Comparison of ENCODE assay signal across 11 mouse cellular contexts in genomic region chr8:78741496-78741895, GRCm38 (mm10).
DNase-seq lines count a peak whose midpoint lies in the region; ATAC-seq and TF ChIP-seq lines count a peak whose summit lies in the region.
"Had no signal": no experiment of that assay in that cellular context is flagged by ENCODE, and none has a peak within 500 bp of the region (broad histone marks: within the 10 kb centered on the region; RNA-seq: fewer than 3 reads in every experiment).

No protein-coding gene starts in this region.

- H3K36me3 ChIP-seq in lung, embryonic 16.5 days (ENCODE audit: control insufficient read depth, insufficient read depth, low read length) = no peaks in the 10 kb centered on the region
- H3K36me3 ChIP-seq in forebrain, postnatal 0 days (ENCODE audit: insufficient read depth) = no peaks in the 10 kb centered on the region
- H3K36me3 ChIP-seq in hindbrain, embryonic 15.5 days = no peaks in the 10 kb centered on the region

- peak overlapping the region; percentile 94 for H3K27ac ChIP-seq in lung, embryonic 16.5 days (ENCODE audit: low read length)
- H3K27ac ChIP-seq in forebrain, postnatal 0 days (ENCODE audit: low read depth, low read length) = peak overlapping the region; percentile 73
- H3K27ac ChIP-seq in hindbrain, embryonic 15.5 days (replicated peaks) = peak overlapping the region; percentile 31
- H3K27ac ChIP-seq in olfactory bulb, adult 2 months (ENCODE audit: insufficient read depth, low read depth, low read length) = peak overlapping the region; percentile 29; the same call in 1 of the 2 replicates
- H3K27ac ChIP-seq: macrophage had no signal

- ATAC-seq in lung, embryonic 16.5 days (ENCODE audit: low read depth) = no peak
- ATAC-seq in forebrain, postnatal 0 days = 0 out of 2 replicates have a peak, but pooled peaks have one; percentile 6
- ATAC-seq in hindbrain, embryonic 15.5 days (ENCODE audit: low FRiP score, low read depth) = no peak; the same call in 1 of the 2 replicates
- ATAC-seq: activated CD4-positive, CD25-positive, alpha-beta regulatory T cell, adult 4 months had no signal

- H3K4me1 ChIP-seq in lung, embryonic 16.5 days (replicated peaks; ENCODE audit: control insufficient read depth, insufficient read depth, low read length) = peaks cover 26% of the 10 kb centered on the region
- peaks cover 10% of the 10 kb centered on the region for H3K4me1 ChIP-seq in lung, adult 2 months (ENCODE audit: control insufficient read depth, insufficient read depth, low read length)
- H3K4me1 ChIP-seq in forebrain, postnatal 0 days (ENCODE audit: insufficient read depth) = no peaks in the 10 kb centered on the region
- 0 out of 2 replicates have a peak, but pooled peaks cover 5% of the 10 kb centered on the region for H3K4me1 ChIP-seq in hindbrain, embryonic 15.5 days (replicated peaks)
- 0 out of 2 replicates have a peak, but pooled peaks cover 2% of the 10 kb centered on the region for H3K4me1 ChIP-seq in olfactory bulb, adult 2 months (ENCODE audit: control insufficient read depth, insufficient read depth, low read length)

- H3K9ac ChIP-seq in lung, embryonic 16.5 days (ENCODE audit: low read length) = peak overlapping the region; percentile 47
- H3K9ac ChIP-seq in forebrain, postnatal 0 days = no peak overlapping the region
- H3K9ac ChIP-seq in hindbrain, embryonic 15.5 days = no peak overlapping the region

- no peak for TF ChIP-seq POLR2A in lung, adult 2 months (IDR thresholded peaks at IDR 0.05; ENCODE audit: borderline replicate concordance, extremely low read depth, low read depth, low read length)
- no peak for TF ChIP-seq POLR2A in olfactory bulb, adult 2 months (IDR thresholded peaks at IDR 0.05; ENCODE audit: insufficient read depth, low read depth, low read length)

- no peak overlapping the region for H3K4me2 ChIP-seq in lung, embryonic 16.5 days (ENCODE audit: low read depth, low read length)
- no peak overlapping the region for H3K4me2 ChIP-seq in forebrain, postnatal 0 days (ENCODE audit: low read depth)
- H3K4me2 ChIP-seq in hindbrain, embryonic 15.5 days = no peak overlapping the region

- no peaks in the 10 kb centered on the region for H3K9me3 ChIP-seq in lung, embryonic 16.5 days (ENCODE audit: control insufficient read depth, low read length)
- H3K9me3 ChIP-seq in forebrain, postnatal 0 days (ENCODE audit: low read length) = no peaks in the 10 kb centered on the region
- H3K9me3 ChIP-seq in hindbrain, embryonic 15.5 days = no peaks in the 10 kb centered on the region

- no peak for DNase-seq in lung, adult 2 months
- DNase-seq in forebrain, postnatal 0 days = no peak
- DNase-seq in right cerebral cortex, postnatal 36 days (ENCODE audit: low spot score in 2 of 2) = no peak
- no peak for DNase-seq in T-cell, adult 2 months (ENCODE audit: low spot score)
- DNase-seq: gastrocnemius, postnatal 10 days; thymus, postnatal 14 days had no signal

- TF ChIP-seq CTCF in lung, adult 2 months (IDR thresholded peaks at IDR 0.05; ENCODE audit: insufficient read depth, low read length) = no peak
- no peak for TF ChIP-seq CTCF in forebrain, postnatal 0 days (IDR thresholded peaks at IDR 0.05; ENCODE audit: low read depth)
- TF ChIP-seq CTCF in olfactory bulb, adult 2 months (IDR thresholded peaks at IDR 0.05; ENCODE audit: insufficient read depth, low read depth, low read length) = no peak

- 64% methylated on average over 3 of the region's 3 CpGs for WGBS in lung, embryonic 16.5 days
- 39% methylated on average over 3 of the region's 3 CpGs for WGBS in lung, adult 2 months
- WGBS in forebrain, postnatal 0 days = 80% methylated on average over 3 of the region's 3 CpGs
- WGBS in hindbrain, embryonic 15.5 days = 67% methylated on average over 3 of the region's 3 CpGs
- 64% methylated on average over 3 of the region's 3 CpGs for WGBS in olfactory bulb, adult 2 months

- no peaks in the 10 kb centered on the region for H3K27me3 ChIP-seq in lung, embryonic 16.5 days (ENCODE audit: control insufficient read depth, insufficient read depth, low read depth, low read length)
- no peaks in the 10 kb centered on the region for H3K27me3 ChIP-seq in forebrain, postnatal 0 days (ENCODE audit: insufficient read depth, low read length)
- no peaks in the 10 kb centered on the region for H3K27me3 ChIP-seq in hindbrain, embryonic 15.5 days

- no peak overlapping the region for H3K4me3 ChIP-seq in lung, embryonic 16.5 days (ENCODE audit: low read length)
- no peak overlapping the region for H3K4me3 ChIP-seq in lung, adult 2 months (replicated peaks; ENCODE audit: extremely low read depth, low read depth, low read length)
- no peak overlapping the region for H3K4me3 ChIP-seq in forebrain, postnatal 0 days (ENCODE audit: low read depth, low read length)
- no peak overlapping the region for H3K4me3 ChIP-seq in hindbrain, embryonic 15.5 days
- H3K4me3 ChIP-seq in olfactory bulb, adult 2 months (ENCODE audit: insufficient read depth, low read depth, low read length) = no peak overlapping the region

Comparison
In these comparisons a context has a peak if more than half of its experiments do, and no peak if none do; other contexts are left out.
1. H3K27ac ChIP-seq: peak in every context shown above with its lines; median percentile 94 in lung, embryonic 16.5 days; 73 in forebrain, postnatal 0 days; 31 in hindbrain, embryonic 15.5 days; 29 in olfactory bulb, adult 2 months.